Mouse (Mus musculus) forebrain, embryonic 15.5 days (tissue): ENCODE measurements at regions not wholly inside any gene's neighbourhood (a gene's known extent, or its start where the extent isn't known, plus 50 kb on each side); places are given as distances from the start of the nearest gene placed in this dataset.

ENCODE experiments used
- ATAC-seq: fragments of 200-750 bp; cut with Nextera tagmentation; replicated peaks from 2 replicates; pipeline ENCODE4 v1.8.0; 2017; ENCODE audit warnings: mild to moderate bottlenecking, moderate TSS enrichment, moderate library complexity
- H3K27ac ChIP-seq: fragments of 300-500 bp; sonication (generic); replicated peaks from 2 replicates; pipeline ENCODE4 v1.5.1; 2015; ENCODE audit warnings: mild to moderate bottlenecking, inconsistent platforms
- H3K27me3 ChIP-seq: fragments of 300-500 bp; sonication (generic); 2 replicates; pipeline ENCODE4 v1.6.1; 2015; ENCODE audit warnings: inconsistent platforms
- H3K36me3 ChIP-seq: fragments of 300-500 bp; sonication (generic); 2 replicates; pipeline ENCODE4 v1.6.1; 2015; ENCODE audit warnings: mild to moderate bottlenecking, inconsistent platforms
- H3K4me1 ChIP-seq: fragments of 300-500 bp; sonication (generic); 2 replicates; pipeline ENCODE4 v1.6.1; 2015; ENCODE audit warnings: inconsistent platforms
- H3K4me2 ChIP-seq: fragments of 300-500 bp; sonication (generic); replicated peaks from 2 replicates; pipeline ENCODE4 v1.6.1; 2015; ENCODE audit warnings: mild to moderate bottlenecking, inconsistent platforms
- H3K4me3 ChIP-seq: fragments of 300-500 bp; sonication (generic); 2 replicates; pipeline ENCODE4 v1.5.1; 2015; ENCODE audit warnings: mild to moderate bottlenecking, inconsistent platforms
- H3K9ac ChIP-seq: fragments of 300-500 bp; sonication (generic); replicated peaks from 2 replicates; pipeline ENCODE4 v1.6.1; 2015; ENCODE audit warnings: mild to moderate bottlenecking, inconsistent platforms
- H3K9me3 ChIP-seq: fragments of 300-500 bp; sonication (generic); 2 replicates; pipeline ENCODE4 v1.6.1; 2016; ENCODE audit warnings: inconsistent platforms
- WGBS: fragments of 180-500 bp; shearing (Covaris S2); methylation state at CpG from one replicate; pipeline ENCODE4 v1.1.7; 2015; ENCODE audit warnings: mixed read lengths; 5-methylcytosine and 5-hydroxymethylcytosine counted together

DNA sequence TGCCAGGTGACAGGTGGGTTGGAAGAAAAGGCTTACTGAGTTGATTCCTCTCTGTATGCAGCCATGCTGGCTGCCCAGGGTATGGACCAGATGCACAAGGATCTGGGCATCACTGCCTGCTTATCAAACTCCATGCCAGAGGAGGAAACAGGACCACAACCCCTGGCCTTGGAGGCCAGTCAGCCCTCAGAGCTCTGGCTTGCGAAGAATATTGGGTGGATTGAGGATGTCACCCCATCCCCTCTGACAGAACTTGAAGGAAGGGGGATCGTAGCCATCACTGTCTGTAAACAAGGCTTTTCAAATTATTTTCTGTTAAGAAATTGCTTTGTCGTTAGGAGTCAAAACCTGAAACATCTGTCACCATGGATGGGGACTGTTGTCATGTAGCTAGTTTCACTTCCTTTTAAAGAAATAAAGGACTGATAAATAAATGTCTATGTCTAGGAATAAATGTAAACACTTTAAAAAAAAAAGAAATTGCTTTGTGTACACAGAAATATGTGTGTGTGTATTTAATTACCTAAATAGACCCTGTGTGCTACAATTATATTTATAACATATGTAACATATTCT is 55.0 kb upstream of the Tbl1xr1 start:
- no peak overlapping the region for H3K9ac ChIP-seq
- no peak overlapping the region for H3K4me2 ChIP-seq
- no peaks in the 10 kb centered on the region for H3K36me3 ChIP-seq
- ATAC-seq: no peak
- 80% methylated on average over 3 of the region's 3 CpGs for WGBS
- H3K4me1 ChIP-seq: no peaks in the 10 kb centered on the region
- H3K27ac ChIP-seq: no peak overlapping the region
- H3K4me3 ChIP-seq: no peak overlapping the region
- no peaks in the 10 kb centered on the region for H3K9me3 ChIP-seq
- no peaks in the 10 kb centered on the region for H3K27me3 ChIP-seq

DNA sequence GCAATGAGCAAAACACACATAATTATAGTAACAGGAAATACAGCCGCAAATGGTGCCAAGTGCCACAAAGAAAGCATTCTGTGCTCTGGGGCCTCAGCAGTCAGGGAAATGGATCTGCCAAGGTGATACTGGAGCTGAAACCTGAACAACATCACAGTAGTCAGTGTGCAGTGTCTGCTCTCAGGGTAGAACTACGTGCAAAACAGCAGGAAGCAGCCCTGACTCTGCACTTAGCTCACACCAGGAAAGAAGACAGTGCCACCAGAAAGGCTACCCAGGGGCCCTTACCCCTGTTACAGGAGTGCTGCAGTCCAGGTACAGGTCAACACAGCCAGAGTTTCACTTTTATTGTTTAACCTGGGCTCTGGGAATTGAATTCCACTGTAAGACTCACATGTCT is 54.0 kb upstream of the Tbl1xr1 start:
- ATAC-seq: no peak
- no peaks in the 10 kb centered on the region for H3K27me3 ChIP-seq
- H3K4me2 ChIP-seq: no peak overlapping the region
- H3K4me1 ChIP-seq: no peaks in the 10 kb centered on the region
- 57% methylated on average over 2 of the region's 2 CpGs for WGBS
- H3K4me3 ChIP-seq: no peak overlapping the region
- H3K27ac ChIP-seq: no peak overlapping the region
- no peak overlapping the region for H3K9ac ChIP-seq
- no peaks in the 10 kb centered on the region for H3K36me3 ChIP-seq
- H3K9me3 ChIP-seq: no peaks in the 10 kb centered on the region

DNA sequence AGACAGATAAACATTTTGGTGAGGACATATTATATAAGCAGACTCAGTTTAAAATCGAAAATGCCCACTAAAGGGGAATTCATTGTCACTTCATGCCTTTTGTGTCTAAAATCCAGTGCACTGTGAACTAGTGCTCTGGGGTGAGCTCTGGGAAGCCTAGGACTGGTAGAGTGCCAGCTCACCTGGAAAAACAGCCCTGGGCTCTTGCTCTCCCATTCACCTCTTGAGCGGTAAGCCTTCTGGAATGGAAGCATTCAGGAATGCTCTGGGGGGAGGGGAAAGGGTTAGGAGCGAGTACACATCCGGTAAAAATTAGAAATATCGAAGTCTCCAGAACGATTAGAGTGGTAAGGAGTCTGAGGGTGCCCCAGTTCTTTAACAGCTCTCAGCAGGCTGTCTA is 53.4 kb upstream of the Tbl1xr1 start:
- 66% methylated on average over 6 of the region's 6 CpGs for WGBS
- Histone ChIP-seq H3K4me1 (no peaks in the 10 kb centered on the region), H3K27ac (no peak overlapping the region), H3K9me3 (no peaks in the 10 kb centered on the region), H3K36me3 (no peaks in the 10 kb centered on the region), H3K4me3 (no peak overlapping the region), H3K9ac (no peak overlapping the region), H3K27me3 (no peaks in the 10 kb centered on the region), H3K4me2 (no peak overlapping the region)
- no peak for ATAC-seq

DNA sequence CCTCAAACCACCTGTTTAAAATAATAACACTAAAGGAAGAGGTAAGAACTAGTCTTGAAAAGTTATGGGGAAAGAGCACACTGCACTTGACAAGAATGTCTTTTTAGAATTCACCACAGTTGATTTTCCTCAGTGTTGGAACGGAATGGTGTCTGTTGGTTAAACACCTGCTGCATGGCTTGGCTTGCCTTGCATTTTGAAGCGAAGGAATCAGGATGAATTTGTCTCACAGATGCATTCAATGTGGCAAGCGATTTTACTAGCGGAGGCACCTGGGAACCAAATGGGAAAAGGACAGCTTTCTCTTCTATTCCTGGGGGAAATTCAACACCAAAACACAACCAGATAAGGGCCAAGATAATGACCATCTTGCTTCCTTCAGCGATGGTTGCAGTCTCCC is 52.9 kb upstream of the Tbl1xr1 start:
- no peak for ATAC-seq
- 65% methylated on average over 5 of the region's 5 CpGs for WGBS

DNA sequence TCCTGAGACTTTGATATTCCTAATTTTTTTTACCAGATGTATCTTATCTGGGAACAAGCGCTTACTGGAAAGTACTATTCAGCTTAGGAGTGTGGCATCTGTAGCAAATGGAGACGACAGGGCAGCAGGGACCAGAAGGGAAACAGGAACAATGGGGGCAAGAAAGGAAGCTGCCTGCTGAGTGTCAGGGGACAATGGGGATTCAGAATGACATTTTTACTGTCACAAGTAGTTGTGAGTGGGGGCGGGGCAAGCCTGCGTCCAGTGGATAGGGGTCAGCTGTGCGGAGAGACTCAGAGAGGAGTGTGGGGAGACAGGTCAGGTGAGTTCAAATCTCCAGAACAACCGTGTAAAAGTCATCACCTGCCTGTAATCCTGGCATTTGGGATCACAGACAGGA is 52.3 kb upstream of the Tbl1xr1 start:
- H3K4me1 ChIP-seq: no peaks in the 10 kb centered on the region
- H3K4me2 ChIP-seq: no peak overlapping the region
- no peak overlapping the region for H3K9ac ChIP-seq
- H3K9me3 ChIP-seq: no peaks in the 10 kb centered on the region
- no peak for ATAC-seq
- H3K27me3 ChIP-seq: no peaks in the 10 kb centered on the region
- no peaks in the 10 kb centered on the region for H3K36me3 ChIP-seq
- H3K27ac ChIP-seq: no peak overlapping the region
- H3K4me3 ChIP-seq: no peak overlapping the region
- 27% methylated on average over 6 of the region's 6 CpGs for WGBS

More for the DNA sequence above, 52.9 kb upstream of the Tbl1xr1 start:
- Histone ChIP-seq H3K27ac (no peak overlapping the region), H3K36me3 (no peaks in the 10 kb centered on the region), H3K9ac (no peak overlapping the region), H3K4me3 (no peak overlapping the region), H3K4me1 (no peaks in the 10 kb centered on the region), H3K27me3 (no peaks in the 10 kb centered on the region), H3K9me3 (no peaks in the 10 kb centered on the region), H3K4me2 (no peak overlapping the region)

DNA sequence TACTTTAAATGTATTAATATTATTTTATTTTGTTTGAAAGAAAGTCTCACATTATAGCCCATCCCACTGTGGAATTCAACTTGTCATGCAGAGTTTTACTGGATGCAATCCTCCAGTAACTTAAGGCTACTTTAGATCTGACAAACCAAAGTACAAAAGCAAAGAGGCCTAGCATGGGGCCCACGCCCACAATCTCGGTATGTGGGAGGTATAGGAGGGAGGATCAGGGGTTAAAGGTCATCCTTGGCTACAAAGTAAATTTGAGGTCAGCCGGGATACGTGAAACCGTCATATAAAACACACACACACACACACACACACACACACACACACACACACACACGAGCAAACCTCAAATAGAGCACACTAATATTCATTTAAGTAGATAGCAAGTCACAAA is 51.3 kb upstream of the Tbl1xr1 start:
- no peak for ATAC-seq
- WGBS: 41% methylated on average over 6 of the region's 6 CpGs

DNA sequence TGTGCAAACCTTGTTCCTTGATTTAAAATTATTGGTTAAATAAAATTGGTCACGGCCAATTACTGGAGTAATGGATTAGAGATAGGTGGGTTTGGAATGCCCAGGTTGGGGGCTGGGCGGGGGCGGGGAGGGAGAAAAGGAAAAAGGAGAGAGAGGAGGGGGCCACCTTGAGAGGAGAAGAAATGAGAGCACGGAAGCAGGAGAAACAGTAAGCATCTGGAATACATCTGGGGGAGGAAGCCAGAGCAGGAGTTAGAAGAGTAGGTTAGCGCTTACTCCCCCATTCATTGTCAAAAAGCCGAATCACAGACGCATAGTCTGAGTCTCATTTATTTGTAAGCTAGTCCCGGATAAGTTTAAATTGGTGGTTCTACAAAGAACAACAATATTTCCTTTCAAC is 50.8 kb upstream of the Tbl1xr1 start:
- Histone ChIP-seq H3K36me3 (no peaks in the 10 kb centered on the region), H3K27ac (no peak overlapping the region), H3K9ac (no peak overlapping the region), H3K4me3 (no peak overlapping the region), H3K27me3 (no peaks in the 10 kb centered on the region), H3K4me2 (no peak overlapping the region), H3K9me3 (no peaks in the 10 kb centered on the region), H3K4me1 (no peaks in the 10 kb centered on the region)
- 70% methylated on average over 8 of the region's 8 CpGs for WGBS
- ATAC-seq: no peak

More for the DNA sequence above, 51.3 kb upstream of the Tbl1xr1 start:
- Histone ChIP-seq H3K27me3 (no peaks in the 10 kb centered on the region), H3K4me1 (no peaks in the 10 kb centered on the region), H3K9ac (no peak overlapping the region), H3K4me3 (no peak overlapping the region), H3K27ac (no peak overlapping the region), H3K4me2 (no peak overlapping the region), H3K9me3 (no peaks in the 10 kb centered on the region), H3K36me3 (no peaks in the 10 kb centered on the region)
